Mouse (Mus musculus) testis, postnatal 10 days (tissue): ENCODE measurements around the gene Xntrpc.
"Not testable (repeated sequence)": the region's sequence is repeated elsewhere in the genome, so short reads cannot be mapped to it uniquely, and the experiment has no call there.

Experiments used
- DNase-seq: peaks from one replicate; pipeline ENCODE4 v3.0.0; 2021; ENCODE audit warnings: low spot score

Xntrpc gene

DNA sequence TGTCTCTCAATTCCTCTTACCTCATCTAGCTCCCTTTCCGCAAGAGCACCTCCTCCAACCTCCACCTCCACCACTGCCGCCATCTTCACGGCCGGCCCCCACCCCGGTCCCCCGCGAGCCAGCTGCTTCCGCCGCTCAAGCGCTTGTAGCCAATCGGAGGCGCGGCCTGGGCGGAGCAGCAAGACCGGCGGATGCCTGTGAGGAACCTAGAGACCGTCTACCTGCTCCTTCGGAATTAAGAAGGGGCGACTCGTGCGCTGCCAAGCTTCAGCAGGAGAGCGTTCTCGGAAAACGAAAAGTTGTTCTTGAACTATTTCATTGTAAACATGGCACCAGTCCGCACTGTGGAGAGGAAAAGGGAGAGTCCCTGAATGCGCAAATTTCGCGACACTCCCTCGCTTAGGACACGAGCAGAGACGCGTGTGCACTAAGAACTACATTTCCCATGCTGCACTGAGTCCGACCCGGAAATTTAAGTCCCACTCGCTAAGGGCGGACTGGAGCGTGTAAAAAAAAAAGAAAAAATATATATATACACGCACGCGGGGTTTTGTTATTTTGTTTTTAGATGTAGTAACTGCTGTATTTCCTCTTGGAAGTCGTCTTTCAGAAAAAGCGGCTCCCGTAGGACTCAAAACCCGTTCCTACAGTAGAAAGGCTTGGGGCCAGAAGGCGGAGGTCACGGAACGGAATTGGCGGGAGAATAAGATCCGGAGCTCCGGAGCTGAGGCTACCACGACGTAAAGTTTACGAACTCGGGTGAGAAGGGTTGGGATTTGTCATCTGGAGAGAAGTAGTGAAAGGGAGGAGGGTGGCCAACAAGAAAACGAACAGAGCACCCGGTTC is at the start of gene Xntrpc, which contains the start of the genes Rnf121 and Xndc1:
Gene Xntrpc, plus strand, starts transcription at position 668 of the 846 bp plus-strand sequence.
Gene Rnf121, minus strand, starts transcription at position 424 of the 846 bp plus-strand sequence.
Gene Xndc1, plus strand, starts transcription at position 466 of the 846 bp plus-strand sequence.
- peak; percentile 92 for DNase-seq

GRCm38 (mm10) chr7:102016936-102017335 is 48.6 kb upstream of the Xntrpc start:
- DNase-seq, result no peak

DNA sequence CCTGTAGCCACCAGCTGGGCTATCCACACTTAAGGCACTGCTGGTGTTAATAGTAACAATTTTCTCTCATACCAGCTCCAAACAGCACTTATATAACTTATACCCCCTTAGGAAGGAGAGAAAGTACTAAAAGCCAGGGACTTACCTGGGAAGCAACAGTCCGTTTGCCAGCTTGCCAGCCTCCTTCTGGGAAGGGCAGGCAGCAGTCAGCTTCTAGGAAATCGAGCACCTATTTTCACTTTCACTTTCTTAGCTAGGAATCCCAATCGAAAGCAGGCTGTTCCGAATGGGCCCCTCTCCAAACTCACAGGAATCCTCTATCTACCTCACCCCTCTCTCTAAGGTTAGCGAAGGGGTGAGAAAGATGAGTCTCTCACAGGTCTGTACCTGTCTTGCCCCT is 48.1 kb upstream of the Xntrpc start:
- no peak for DNase-seq

GRCm38 (mm10) chr7:102018034-102018433 is 47.5 kb upstream of the Xntrpc start:
- DNase-seq, result no peak

DNA sequence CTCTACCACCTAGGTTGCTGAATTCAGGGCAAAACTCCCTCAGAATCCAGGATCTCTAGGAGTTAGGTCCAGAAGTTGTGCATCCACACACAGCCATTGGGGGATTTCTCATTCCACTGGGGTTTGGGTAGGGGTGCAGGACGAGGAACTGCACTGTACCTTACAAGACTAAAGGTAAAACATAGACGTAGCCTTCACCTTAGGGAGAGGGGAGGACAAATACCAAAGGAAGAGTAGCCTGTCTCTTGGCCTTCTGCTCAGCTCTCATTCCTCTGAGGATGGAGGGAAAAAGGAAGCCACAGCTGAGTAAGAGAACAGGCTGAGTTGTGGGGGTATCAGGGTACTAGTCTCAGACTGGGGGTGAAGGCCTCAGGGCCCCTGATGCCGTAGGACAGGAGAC is 46.9 kb upstream of the Xntrpc start, which contains the start of gene Il18bp:
Gene Il18bp, minus strand, starts transcription at position 101 of the 400 bp plus-strand sequence.
- no peak for DNase-seq

DNA sequence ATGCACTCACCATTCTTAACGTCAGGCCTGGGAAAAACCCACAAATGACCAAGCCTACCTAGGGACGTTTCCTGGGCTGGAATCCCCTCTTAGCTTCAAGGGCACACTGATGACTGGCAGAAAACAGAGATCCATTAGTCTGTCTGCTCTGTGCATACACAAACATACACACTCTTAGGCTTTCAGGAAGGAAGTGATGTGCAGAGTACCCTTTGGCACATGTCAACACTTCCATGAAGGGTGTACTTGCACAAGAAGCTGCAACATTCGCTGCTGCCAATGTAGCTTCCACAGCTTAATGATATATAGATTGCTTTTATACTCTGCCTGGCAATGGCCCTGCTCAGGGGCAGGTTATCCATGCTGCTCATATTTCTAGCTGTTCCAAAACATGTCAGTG is 46.2 kb upstream of the Xntrpc start:
- DNase-seq, result no peak

DNA sequence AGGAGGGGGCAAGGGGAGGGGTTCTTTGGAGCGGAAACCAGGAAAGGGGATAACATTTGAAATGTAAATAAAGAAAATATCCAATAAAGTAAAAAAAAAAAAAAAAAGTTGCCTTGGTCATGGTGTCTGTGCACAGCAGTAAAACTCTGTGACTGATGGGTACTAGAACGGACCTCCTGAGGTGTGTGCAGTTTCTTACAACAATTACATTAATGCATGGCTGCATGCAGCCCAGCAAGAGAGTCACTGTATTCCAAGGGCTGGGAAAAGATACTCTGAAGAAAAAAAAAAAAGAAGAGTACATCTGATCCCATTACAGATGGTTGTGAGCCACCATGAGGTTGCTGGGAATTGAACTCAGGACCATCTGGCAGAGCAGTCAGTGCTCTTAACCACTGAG is 44.6 kb upstream of the Xntrpc start:
- not testable (repeated sequence) for DNase-seq

- no peak for DNase-seq
Measured at GRCm38 (mm10) chr7:102023821-102024220, 41.7 kb upstream of the Xntrpc start.

GRCm38 (mm10) chr7:102025187-102026119 is 40.1 kb upstream of the Xntrpc start:
- DNase-seq, result no peak

DNA sequence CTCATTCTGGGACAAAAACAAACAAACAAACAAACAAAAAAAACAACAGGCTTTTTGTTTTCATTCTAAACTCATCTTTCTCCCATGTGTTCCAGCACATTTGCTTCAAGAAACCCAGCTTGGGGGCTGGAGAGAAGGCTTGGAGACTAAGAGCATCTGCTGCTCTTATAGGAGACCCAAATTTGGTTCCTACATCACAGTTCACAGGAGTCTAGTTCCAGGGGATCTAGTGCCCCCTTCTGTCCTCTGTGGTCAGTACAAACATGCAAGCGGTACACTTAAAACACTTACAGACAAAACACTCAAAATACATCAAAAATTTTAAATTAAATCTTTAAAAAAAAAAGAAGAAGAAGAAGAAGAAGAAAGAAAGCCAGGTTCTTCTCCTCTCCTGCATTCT is 30.6 kb upstream of the Xntrpc start:
- DNase-seq, result no peak

GRCm38 (mm10) chr7:102035534-102035933 is 30.0 kb upstream of the Xntrpc start:
- no peak for DNase-seq

DNA sequence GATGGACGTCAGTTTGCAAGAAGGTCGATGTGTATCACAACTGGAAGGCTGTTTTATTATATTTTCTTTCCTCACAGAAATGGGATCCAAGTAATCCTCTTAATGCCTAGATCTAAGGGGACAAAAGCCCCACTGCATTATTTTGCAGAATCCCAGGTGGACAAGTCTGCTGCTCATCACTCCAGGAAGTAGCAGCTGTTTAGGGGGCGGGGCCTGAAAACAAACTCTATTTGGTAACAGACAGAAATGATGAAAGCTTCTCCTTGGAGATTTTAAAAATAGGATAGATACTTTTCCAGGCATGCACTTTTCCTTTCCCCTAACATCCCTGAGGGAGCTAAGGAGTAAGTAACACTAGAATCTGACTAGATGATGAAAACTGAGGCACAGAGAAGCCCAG is 28.2 kb upstream of the Xntrpc start:
- DNase-seq, result no peak

- no peak for DNase-seq
Measured at GRCm38 (mm10) chr7:102042314-102042713, 23.2 kb upstream of the Xntrpc start.

- DNase-seq, result not testable (repeated sequence)
Measured at GRCm38 (mm10) chr7:102048524-102048923, 17.0 kb upstream of the Xntrpc start.

- no peak for DNase-seq
Measured at GRCm38 (mm10) chr7:102061353-102061752, 4.2 kb upstream of the Xntrpc start.

DNA sequence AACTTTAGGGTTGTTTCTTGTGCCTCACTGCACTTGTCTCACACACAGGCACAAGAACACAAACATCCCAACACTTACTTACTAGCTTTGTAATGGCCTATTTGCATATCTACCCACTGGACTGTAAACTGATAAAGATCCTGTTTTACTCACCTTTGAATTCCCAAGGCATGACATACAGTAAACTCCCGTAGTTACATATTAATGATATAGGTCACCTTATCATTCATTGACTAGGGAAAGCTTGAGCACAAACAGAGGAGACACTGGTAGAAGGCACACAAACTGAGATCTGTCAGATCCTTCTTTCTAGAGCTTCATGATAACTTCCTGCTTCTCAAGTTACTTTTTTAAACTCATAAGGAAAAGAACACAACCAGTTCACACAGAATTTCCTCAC is 3.3 kb upstream of the Xntrpc start:
- DNase-seq, result no peak

DNA sequence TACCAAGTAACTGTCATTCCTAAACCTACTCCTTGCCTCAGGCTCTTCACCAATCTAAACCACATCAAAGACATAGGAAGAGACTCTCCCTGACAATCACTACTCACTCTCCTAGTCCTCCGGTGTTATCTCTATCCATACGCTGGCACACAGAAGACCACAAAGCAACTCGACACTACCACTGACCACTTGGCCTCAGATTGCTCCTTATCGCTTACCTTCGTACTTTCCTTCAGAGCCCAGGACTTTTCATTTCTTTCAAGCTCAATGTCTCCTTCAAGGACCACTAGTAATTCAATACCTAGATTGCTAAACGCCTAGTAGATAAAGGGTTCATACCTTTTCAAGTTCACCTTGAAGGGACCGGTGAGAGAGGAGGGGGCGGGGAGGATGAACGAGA is 1.6 kb upstream of the Xntrpc start:
- no peak for DNase-seq

GRCm38 (mm10) chr7:102064655-102065045 is 863 bp upstream of the Xntrpc start:
- DNase-seq, result no peak

DNA sequence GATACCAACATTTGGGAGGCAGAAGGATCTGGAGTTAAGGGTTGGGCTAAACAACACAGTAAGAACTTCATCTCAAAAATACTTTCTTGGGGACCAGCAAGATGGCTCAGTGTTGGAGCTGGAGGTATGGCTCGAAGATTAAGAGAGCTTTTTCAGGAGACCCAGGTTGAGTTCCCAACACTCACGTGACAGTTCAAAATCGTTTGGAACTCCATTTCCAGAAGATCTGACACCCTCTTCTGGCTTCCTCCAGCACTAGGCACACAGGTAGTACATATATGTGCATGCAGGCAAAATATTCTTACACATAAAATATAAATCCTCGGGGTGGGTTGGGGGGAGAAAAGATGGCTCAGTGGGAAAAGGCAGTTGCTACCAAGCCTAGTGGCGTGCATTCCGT is 850 bp downstream of the Xntrpc start:
- no peak for DNase-seq

DNA sequence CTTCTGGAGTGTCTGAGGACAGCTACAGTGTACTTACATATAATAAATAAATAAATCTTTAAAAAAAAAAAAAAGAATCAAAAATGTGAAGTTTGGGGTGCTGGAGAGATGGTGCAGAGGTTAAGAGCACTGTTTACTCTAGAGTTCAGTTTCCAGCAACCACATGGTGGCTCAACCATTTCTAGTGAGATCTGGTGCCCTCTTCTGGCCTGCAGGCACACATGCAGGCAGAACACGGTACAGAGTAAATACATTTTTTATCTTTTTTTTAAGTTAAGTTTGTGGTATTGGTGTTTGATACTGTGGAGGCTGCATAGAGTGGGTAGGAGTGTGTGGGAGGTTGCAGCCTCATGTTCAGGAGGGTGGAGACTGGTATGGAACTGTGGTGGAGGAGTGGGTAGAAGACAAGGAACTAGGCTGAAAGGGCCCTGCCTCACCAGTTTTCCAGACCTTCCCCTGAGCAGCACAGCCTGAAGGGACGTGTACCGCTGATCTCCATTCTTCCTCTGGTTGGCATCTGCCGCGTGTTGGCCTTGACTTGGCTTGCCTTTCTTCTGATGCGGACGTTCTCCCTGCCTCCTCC is 11.3 kb downstream of the Xntrpc start:
- DNase-seq, result no peak

GRCm38 (mm10) chr7:102078517-102078916 is 13.0 kb downstream of the Xntrpc start:
- no peak for DNase-seq

- no peak for DNase-seq
Measured at GRCm38 (mm10) chr7:102080311-102080710, 14.8 kb downstream of the Xntrpc start.
